Mouse (Mus musculus): ENCODE measurements around the gene Ptpn6.

GRCm38 (mm10) chr6:124787722-124788121 is 49.2 kb upstream of the Ptpn6 start:
- TF ChIP-seq POLR2A (IDR thresholded peaks at IDR 0.05; ENCODE audit: borderline replicate concordance, extremely low read depth, low read depth, low read length): no peak
- TF ChIP-seq CTCF (IDR thresholded peaks at IDR 0.05; ENCODE audit: insufficient read depth, low read length): no peak
